Mouse (Mus musculus): ENCODE data around the gene Cdh19. TPM values are rescaled to one million over a fixed set of nuclear protein-coding genes. Genes with fewer than 3 reads are reported as not detected.

The Cdh19 gene
- 0.20 and 1.5 TPM in 2 replicates for polyA plus RNA-seq (2012; rRNA removed)

DNA sequence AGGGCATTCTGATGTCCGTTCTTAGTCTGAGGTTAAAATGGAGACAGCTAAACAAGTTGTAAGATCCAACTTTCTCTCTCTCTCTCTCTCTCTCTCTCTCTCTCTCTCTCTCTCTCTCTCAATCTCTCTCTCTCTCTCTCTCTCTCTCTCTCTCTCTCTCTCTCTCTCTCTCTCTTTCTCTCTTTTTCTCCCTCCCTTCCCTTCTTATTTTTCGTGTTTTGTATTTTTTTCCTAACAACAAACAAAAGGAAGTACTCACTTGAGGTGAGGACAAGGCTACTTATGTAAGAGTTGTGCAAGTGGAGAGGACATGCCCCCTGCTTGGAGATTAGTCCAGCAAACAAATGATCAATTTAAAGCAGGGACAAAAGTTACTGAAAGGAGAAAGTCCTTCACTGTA lies at the start of gene Cdh19:
Gene Cdh19 (minus strand): TSS at position 101 of the 400 bp plus-strand sequence.

All from central nervous system, embryonic 11.5 days (tissue).